Mouse (Mus musculus): Measurements from ENCODE around the gene Stx6. TPM values are rescaled to one million over a fixed set of nuclear protein-coding genes. Genes with fewer than 3 reads are reported as not detected.

The Stx6 gene
- polyA plus RNA-seq, 1 experiment: 38.9 TPM

GRCm38 (mm10) chr1:155184191-155184590 lies 25.7 kb downstream of the Stx6 start:
- Histone ChIP-seq H3K27ac (ENCODE audit: insufficient read depth, low read depth, low read length) (no peak overlapping the region), H3K4me3 (ENCODE audit: insufficient read depth, low read depth, low read length) (no peak overlapping the region), H3K36me3 (ENCODE audit: control insufficient read depth, insufficient read depth, low read length) (peaks cover 2% of the 10 kb centered on the region), H3K4me1 (ENCODE audit: control insufficient read depth, insufficient read depth, low read length) (no peaks in the 10 kb centered on the region), H3K27me3 (replicated peaks; ENCODE audit: control insufficient read depth, insufficient read depth, low read length) (no peaks in the 10 kb centered on the region)
- WGBS: 84% methylated on average over 3 of the region's 3 CpGs
- DNase-seq: no peak
- no peak for TF ChIP-seq CTCF (conservative IDR thresholded peaks at IDR 0.05; ENCODE audit: insufficient read depth, insufficient read length, low read depth, low read length)
- no peak for TF ChIP-seq POLR2A (IDR thresholded peaks at IDR 0.05; ENCODE audit: low read depth, low read length)

- H3K27me3 ChIP-seq (replicated peaks; ENCODE audit: control insufficient read depth, insufficient read depth, low read length): no peaks in the 10 kb centered on the region
- H3K27ac ChIP-seq (ENCODE audit: insufficient read depth, low read depth, low read length): no peak overlapping the region
- no peak overlapping the region for H3K4me3 ChIP-seq (ENCODE audit: insufficient read depth, low read depth, low read length)
- TF ChIP-seq CTCF (conservative IDR thresholded peaks at IDR 0.05; ENCODE audit: insufficient read depth, insufficient read length, low read depth, low read length) (no peak), POLR2A (IDR thresholded peaks at IDR 0.05; ENCODE audit: low read depth, low read length) (no peak)
- no peak for DNase-seq
- no peaks in the 10 kb centered on the region for H3K4me1 ChIP-seq (ENCODE audit: control insufficient read depth, insufficient read depth, low read length)
- 96% methylated on average over 4 of the region's 4 CpGs for WGBS
- H3K36me3 ChIP-seq (ENCODE audit: control insufficient read depth, insufficient read depth, low read length): peaks cover 2% of the 10 kb centered on the region
Measured at GRCm38 (mm10) chr1:155188656-155189055, 30.1 kb downstream of the Stx6 start.

GRCm38 (mm10) chr1:155191219-155191618 lies 32.7 kb downstream of the Stx6 start:
- peaks cover 2% of the 10 kb centered on the region for H3K36me3 ChIP-seq (ENCODE audit: control insufficient read depth, insufficient read depth, low read length)
- DNase-seq: no peak
- TF ChIP-seq CTCF (conservative IDR thresholded peaks at IDR 0.05; ENCODE audit: insufficient read depth, insufficient read length, low read depth, low read length) (no peak), POLR2A (IDR thresholded peaks at IDR 0.05; ENCODE audit: low read depth, low read length) (no peak)
- no peaks in the 10 kb centered on the region for H3K4me1 ChIP-seq (ENCODE audit: control insufficient read depth, insufficient read depth, low read length)
- no peak overlapping the region for H3K4me3 ChIP-seq (ENCODE audit: insufficient read depth, low read depth, low read length)
- no peaks in the 10 kb centered on the region for H3K27me3 ChIP-seq (replicated peaks; ENCODE audit: control insufficient read depth, insufficient read depth, low read length)
- no peak overlapping the region for H3K27ac ChIP-seq (ENCODE audit: insufficient read depth, low read depth, low read length)
- 84% methylated on average over 8 of the region's 8 CpGs for WGBS

- H3K27ac ChIP-seq (ENCODE audit: insufficient read depth, low read depth, low read length): no peak overlapping the region
- H3K4me1 ChIP-seq (ENCODE audit: control insufficient read depth, insufficient read depth, low read length): no peaks in the 10 kb centered on the region
- H3K4me3 ChIP-seq (ENCODE audit: insufficient read depth, low read depth, low read length): no peak overlapping the region
- DNase-seq: no peak
- 67% methylated on average over 2 of the region's 2 CpGs for WGBS
- no peaks in the 10 kb centered on the region for H3K27me3 ChIP-seq (replicated peaks; ENCODE audit: control insufficient read depth, insufficient read depth, low read length)
- peaks cover 2% of the 10 kb centered on the region for H3K36me3 ChIP-seq (ENCODE audit: control insufficient read depth, insufficient read depth, low read length)
- TF ChIP-seq POLR2A (IDR thresholded peaks at IDR 0.05; ENCODE audit: low read depth, low read length): no peak
- TF ChIP-seq CTCF (conservative IDR thresholded peaks at IDR 0.05; ENCODE audit: insufficient read depth, insufficient read length, low read depth, low read length): no peak
Measured at GRCm38 (mm10) chr1:155191671-155192070, 33.2 kb downstream of the Stx6 start.

- Histone ChIP-seq H3K27me3 (replicated peaks; ENCODE audit: control insufficient read depth, insufficient read depth, low read length) (no peaks in the 10 kb centered on the region), H3K4me3 (ENCODE audit: insufficient read depth, low read depth, low read length) (no peak overlapping the region), H3K4me1 (ENCODE audit: control insufficient read depth, insufficient read depth, low read length) (no peaks in the 10 kb centered on the region), H3K27ac (ENCODE audit: insufficient read depth, low read depth, low read length) (no peak overlapping the region), H3K36me3 (ENCODE audit: control insufficient read depth, insufficient read depth, low read length) (no peaks in the 10 kb centered on the region; the same call in none of the 2 replicates)
- WGBS: 70% methylated on average over 15 of the region's 15 CpGs
- TF ChIP-seq CTCF (conservative IDR thresholded peaks at IDR 0.05; ENCODE audit: insufficient read depth, insufficient read length, low read depth, low read length) (no peak), POLR2A (IDR thresholded peaks at IDR 0.05; ENCODE audit: low read depth, low read length) (no peak)
- DNase-seq: no peak
Measured at GRCm38 (mm10) chr1:155192805-155193368, 34.4 kb downstream of the Stx6 start.

- 84% methylated on average over 4 of the region's 4 CpGs for WGBS
- H3K36me3 ChIP-seq (ENCODE audit: control insufficient read depth, insufficient read depth, low read length): no peaks in the 10 kb centered on the region
Measured at GRCm38 (mm10) chr1:155196691-155197090, 38.2 kb downstream of the Stx6 start.

GRCm38 (mm10) chr1:155199522-155199921 lies 41.0 kb downstream of the Stx6 start:
- Histone ChIP-seq H3K27ac (ENCODE audit: insufficient read depth, low read depth, low read length) (no peak overlapping the region), H3K27me3 (replicated peaks; ENCODE audit: control insufficient read depth, insufficient read depth, low read length) (no peaks in the 10 kb centered on the region), H3K4me1 (ENCODE audit: control insufficient read depth, insufficient read depth, low read length) (peaks cover 35% of the 10 kb centered on the region), H3K36me3 (ENCODE audit: control insufficient read depth, insufficient read depth, low read length) (no peaks in the 10 kb centered on the region), H3K4me3 (ENCODE audit: insufficient read depth, low read depth, low read length) (no peak overlapping the region)
- no peak for DNase-seq
- TF ChIP-seq CTCF (conservative IDR thresholded peaks at IDR 0.05; ENCODE audit: insufficient read depth, insufficient read length, low read depth, low read length): no peak
- no peak for TF ChIP-seq POLR2A (IDR thresholded peaks at IDR 0.05; ENCODE audit: low read depth, low read length)
- 67% methylated on average over 6 of the region's 6 CpGs for WGBS

More at GRCm38 (mm10) chr1:155196691-155197090, 38.2 kb downstream of the Stx6 start:
- Histone ChIP-seq H3K4me3 (ENCODE audit: insufficient read depth, low read depth, low read length) (no peak overlapping the region), H3K27me3 (replicated peaks; ENCODE audit: control insufficient read depth, insufficient read depth, low read length) (no peaks in the 10 kb centered on the region), H3K27ac (ENCODE audit: insufficient read depth, low read depth, low read length) (no peak overlapping the region), H3K4me1 (ENCODE audit: control insufficient read depth, insufficient read depth, low read length) (peaks cover 18% of the 10 kb centered on the region)
- DNase-seq: no peak
- no peak for TF ChIP-seq CTCF (conservative IDR thresholded peaks at IDR 0.05; ENCODE audit: insufficient read depth, insufficient read length, low read depth, low read length)
- no peak for TF ChIP-seq POLR2A (IDR thresholded peaks at IDR 0.05; ENCODE audit: low read depth, low read length)
